Mouse (Mus musculus): ENCODE measurements around the gene Ssr4.
"Not testable (repeated sequence)": the region's sequence is repeated elsewhere in the genome, so short reads cannot be mapped to it uniquely, and the experiment has no call there.

The Ssr4 gene

DNA sequence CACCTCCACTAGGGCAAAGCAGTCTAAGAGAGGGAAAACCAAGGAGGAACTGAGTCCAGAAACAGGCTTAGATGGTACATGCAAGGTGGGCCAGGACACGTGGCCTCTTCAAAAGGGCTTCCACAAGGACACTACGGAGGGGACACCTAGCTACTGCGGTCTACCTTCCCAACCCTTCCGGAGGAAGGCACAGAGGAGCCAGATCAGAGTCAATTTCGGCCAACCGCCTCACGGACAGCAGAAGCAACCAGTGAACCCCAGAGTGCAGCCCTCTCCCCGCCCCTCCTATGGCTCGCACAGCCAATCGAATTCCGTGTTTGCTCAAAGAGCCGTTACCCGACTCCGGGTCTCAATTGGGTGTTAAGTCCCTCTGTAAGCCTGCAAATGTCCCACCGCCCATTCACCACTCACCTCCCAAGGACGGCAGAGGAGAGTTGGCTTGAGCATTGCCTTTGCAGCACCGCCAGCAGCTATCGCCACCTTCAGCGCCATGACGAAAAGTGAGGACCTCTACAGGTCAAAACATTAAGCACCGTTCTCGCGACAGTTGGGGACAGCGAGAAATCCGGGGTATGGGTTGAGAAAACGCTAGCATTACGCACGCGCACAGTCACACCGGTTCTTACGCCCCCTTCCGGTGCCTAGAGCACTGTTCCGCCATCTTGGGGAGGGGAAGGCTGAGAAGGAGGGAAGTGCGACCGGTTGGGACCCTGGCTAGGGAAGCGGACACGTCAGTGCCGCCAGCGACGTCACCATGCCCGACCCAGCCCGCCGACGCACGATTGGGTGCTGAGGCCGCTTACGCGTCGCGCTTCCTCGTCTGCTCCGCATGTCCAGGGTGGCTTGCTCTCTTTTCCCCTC lies at the start of gene Ssr4, which contains the start of gene Idh3g:
Gene Ssr4, plus strand, starts transcription at position 665 of the 861 bp plus-strand sequence.
Gene Idh3g, minus strand, starts transcription at position 534 of the 861 bp plus-strand sequence.
- DNase-seq: peak; percentile 89

DNA sequence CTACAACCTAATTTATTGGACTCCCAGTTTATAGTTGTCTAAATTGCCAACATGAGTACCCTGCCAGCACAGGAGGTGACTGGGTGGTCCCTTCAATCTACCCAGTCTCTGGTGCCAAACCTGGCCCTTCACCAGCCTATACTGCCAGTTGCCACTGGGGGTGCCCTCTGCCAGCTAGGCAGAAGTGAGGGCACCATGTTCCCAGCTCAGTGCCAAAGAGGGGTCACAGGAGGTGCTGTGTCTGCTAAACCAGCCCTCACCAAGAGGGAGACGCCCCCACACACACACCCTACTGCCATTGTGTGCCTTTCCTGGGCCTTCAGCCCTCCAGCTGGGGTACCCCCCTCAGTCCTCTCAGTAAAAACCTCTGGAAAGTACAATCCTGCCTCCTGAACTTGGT lies 48.7 kb upstream of the Ssr4 start:
- no peak for DNase-seq

DNA sequence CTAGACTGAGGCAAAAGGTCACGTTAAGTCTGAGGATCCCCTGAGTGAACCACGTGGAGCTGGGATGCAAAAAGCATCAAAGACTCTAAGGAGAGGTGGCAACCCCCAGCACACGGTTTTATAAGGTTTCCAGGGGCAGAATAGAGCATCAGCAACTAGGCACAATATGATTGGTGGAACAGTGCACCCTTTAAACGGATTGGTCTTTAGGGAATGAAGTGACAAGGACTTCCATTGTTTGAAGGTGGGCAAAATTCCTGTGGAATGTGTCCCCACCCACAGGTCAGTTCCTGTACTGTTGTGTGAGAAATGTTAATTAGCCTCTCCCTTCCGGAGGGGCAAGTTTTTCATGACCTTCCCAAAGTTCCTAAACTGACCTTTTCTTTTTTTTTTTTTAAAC lies 47.7 kb upstream of the Ssr4 start:
- no peak for DNase-seq

DNA sequence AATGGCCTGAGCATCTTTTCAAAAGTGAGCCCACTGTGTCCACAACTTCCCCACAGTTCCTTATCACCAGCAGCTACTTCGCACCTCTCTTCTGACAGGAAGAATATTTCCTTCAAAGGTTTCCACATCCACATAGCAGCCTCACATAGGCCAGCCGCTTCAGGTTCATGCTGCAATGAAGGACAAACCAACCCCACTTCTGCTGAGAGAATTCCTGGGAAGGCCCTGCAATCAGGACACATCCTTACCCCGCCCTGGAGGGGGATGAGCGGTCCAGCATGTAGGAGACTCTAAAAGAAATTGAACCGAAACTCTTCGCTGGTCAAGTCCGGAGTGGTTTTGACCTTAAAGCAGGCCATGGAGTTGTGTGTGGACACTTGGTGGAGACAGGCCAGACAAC lies 47.0 kb upstream of the Ssr4 start:
- DNase-seq: not testable (repeated sequence)

DNA sequence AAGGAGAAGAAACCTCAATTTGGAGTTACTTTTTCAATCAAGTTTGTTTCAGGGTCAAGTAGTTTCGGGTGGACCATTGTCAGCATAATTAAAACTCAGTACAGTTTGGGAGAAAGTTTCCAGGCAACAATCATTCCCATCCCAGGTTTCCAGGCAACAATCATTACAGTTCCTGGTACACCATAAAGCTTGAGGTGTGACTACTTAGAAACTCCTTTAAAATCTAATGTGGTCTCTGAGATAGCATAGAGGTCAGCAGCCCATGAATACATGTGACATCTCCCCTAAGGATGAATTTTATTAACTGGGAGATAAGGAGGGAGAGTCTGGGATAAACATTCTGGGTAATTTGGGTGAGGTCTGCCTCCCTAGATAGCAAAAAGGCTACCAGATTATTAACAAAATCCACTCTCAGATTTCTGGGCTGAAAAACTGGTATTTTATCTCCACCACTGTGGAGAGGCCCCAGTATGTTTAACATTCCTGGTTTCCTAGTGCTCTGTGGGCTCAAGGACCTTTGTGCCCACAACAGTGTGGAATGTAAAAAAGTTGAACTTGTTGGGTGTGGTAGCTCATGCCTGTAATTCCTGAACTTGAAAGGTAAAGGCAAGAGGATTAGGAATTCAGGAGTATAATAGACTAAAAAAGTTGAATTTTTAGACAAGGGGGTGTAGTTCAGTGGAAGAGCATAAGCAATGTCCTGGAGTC lies 41.9 kb upstream of the Ssr4 start:
- no peak for DNase-seq

DNA sequence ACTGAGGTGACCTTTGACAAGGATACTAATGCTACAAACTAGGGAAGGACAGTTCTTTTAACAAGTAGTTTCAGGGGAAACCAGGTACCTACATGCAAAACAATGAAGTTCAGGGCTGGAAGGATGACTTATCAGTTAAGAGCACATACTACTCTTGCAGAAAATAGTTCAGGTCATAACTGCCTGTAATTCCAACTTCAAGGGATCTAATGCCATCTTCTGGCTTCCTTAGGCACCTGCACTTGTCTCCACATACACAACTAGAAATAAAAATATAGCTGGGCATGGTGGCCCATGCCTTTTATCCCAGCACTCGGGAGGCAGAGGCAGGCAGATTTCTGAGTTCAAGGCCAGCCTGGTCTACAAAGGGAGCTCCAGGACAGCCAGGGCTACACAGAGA lies 37.9 kb upstream of the Ssr4 start:
- no peak for DNase-seq

DNA sequence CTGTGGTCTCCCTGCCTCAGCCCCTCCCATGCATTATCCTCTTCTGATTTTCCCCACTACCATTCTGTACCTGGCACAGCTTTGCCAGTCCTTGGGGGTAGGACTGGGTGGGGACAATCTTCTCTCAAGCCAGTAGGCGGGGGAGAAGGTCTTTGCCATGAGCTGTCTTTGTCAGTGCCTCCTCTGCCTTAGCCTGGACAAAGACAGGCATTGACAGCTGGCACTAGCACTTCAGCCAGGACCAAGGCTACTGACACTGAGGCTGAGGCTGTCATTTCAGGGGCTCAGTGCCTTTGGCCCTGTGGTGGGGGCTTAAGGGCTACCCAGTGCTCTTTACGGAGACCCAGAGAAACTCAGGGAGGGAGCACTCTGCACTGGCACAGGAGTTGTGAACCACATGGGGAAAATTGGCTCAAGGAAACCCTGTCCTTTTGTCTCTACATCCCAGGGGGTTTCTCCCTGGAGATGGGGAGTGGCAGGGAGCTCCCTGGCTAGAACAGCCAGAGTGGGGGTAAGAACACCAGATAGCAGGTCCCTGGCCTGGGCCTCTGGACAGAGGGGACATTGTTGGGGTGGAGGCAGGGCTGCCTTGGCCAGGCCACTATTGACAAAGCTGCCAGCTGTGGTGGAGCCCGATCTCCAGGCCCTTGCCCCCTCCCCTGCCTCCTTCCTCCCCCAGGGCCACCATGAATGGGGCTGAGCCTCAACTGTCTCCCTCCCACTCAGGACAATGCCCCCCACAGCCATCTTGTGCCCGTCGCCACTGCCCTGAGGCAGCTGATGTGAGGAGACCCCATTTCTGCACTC lies 30.3 kb upstream of the Ssr4 start, which contains the start of gene Plxnb3:
Gene Plxnb3, plus strand, starts transcription at position 757 of the 807 bp plus-strand sequence.
- no peak for DNase-seq

DNA sequence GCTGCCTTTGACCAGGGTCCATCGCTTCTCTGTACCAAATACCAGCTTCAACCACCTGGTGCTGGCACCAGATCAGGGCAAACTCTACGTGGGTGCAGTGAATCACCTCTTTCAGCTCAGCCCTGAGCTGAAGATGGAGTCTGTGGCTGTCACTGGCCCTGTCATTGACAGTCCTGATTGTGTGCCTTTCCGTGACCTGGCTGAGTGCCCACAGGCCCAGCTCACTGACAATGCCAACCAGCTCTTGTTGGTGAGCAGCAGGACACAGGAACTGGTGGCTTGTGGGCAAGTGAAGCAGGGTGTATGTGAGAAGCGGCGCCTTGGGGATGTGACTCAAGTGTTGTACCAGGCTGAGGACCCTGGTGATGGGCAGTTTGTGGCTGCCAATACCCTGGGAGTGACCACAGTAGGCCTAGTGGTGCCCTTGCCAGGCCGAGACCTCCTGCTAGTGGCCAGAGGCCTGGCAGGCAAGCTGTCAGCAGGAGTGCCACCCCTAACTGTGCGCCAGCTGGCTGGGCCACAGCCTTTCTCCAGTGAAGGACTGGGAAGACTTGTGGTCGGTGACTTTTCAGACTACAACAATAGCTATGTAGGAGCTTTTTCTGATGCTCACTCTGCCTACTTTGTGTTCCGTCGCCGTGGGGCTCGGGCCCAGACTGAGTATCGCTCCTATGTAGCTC lies 28.1 kb upstream of the Ssr4 start:
- peak; percentile 57 for DNase-seq

DNA sequence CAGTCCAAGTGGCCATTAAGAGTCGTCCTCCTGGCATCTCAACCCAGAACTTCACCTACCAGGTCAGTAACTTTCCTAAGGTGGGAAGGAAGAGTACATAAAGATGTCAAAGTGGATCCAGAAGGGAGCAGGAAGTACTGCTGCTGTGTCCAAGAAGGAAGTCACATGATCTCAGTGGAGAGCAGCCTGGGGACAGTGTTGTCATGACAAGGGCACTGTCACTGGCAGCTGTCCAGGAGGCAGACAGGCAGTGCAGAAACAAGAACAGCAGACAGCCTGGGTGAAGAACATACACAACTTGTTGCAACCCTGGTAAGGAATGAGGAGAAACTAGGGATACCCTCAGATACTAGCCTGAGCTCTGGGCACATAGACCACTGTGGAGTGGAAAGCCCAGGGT lies 21.5 kb upstream of the Ssr4 start:
- DNase-seq: no peak

DNA sequence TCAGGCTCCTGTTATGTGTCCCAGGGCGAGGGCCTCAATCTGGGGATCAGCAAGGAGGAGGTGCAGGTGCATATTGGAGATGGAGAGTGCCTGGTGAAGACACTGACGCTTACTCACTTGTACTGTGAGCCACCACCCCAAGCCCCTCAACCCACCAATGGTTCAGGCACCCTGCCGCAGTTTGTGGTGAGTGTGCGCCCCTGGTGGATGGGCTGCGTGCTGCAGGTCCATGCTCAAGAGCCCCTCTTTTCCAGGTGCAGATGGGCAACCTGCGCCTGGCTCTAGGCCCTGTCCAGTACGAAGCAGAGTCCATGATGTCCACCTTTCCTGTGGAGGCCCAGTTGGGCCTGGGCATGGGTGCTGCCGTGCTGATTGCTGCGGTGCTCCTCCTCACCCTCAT lies 19.6 kb upstream of the Ssr4 start:
- no peak for DNase-seq

DNA sequence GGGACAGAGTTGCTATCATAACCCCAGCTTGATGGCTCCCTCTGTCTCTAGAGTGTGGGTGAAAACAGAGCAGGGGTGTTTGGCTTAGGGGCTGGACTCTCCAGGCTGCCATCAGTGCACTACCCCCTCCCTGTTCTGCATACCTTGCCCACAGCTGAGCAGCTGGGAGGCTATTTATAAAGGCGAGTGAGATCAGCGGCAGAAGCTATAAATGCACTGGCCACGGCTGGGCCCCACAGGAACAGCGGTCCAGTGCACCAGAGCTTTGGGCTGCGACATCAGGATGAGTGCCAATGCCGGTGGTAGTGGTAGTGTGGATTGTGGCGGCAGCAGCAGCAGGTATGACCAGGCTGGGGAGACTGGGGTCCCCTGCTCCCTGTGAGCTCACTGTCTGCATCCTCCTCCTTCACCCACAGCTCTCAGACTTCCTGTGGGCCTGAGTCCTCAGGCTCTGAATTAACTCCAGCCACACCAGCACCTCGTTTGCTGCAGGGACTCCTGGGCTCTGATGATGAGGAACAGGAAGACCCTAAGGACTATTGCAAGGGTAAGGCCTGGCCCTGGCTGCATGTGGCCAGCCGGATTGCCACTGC lies 12.6 kb upstream of the Ssr4 start, which contains the start of gene Srpk3:
Gene Srpk3, plus strand, starts transcription at position 238 of the 593 bp plus-strand sequence.
- DNase-seq: no peak

DNA sequence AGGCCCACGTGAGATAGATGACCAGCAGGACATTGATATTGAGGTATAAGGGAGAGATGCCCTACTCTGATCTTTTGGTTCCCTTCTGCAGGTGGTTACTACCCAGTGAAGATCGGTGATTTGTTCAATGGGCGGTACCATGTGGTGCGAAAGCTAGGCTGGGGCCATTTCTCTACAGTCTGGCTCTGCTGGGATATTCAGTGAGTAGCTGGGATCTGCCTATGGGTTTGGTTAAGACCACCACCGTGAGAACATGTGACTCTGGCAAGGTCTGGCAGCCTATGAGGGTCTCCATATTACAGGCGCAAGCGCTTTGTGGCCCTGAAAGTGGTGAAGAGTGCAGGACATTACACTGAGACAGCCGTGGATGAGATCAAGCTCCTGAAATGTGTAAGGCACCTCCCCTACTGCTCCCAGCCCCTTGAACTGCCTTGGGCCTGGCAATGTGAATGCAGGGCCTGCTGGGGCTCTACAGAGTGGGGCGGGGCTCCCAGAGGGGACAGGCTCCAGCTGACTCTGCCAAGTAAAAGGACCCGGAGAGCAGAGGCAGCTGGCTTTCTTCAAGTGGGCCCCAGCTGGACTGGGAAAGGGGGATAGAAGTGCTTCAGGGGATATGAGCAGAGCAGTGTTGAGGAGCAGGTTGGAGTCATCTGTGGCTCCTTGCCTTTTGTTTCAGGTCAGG lies 11.9 kb upstream of the Ssr4 start:
- DNase-seq: no peak

DNA sequence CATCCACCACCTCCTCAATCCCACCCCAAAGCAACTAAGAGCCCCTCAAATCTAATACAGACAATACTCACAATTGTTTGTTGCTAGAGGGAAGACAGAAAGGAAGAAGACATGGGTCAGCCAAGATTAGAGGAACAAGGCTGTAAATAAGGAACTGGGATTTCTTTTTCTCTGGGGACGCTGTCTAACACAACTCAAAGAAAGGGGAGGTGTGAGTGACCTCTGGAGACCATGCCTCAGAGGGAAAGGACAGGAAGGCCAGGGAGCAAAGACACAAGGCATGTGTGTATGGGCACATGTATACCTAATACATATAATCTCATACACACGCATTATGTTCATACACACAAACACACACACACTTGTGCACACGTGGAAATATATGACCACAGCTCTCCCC lies 4.6 kb upstream of the Ssr4 start:
- DNase-seq: no peak

DNA sequence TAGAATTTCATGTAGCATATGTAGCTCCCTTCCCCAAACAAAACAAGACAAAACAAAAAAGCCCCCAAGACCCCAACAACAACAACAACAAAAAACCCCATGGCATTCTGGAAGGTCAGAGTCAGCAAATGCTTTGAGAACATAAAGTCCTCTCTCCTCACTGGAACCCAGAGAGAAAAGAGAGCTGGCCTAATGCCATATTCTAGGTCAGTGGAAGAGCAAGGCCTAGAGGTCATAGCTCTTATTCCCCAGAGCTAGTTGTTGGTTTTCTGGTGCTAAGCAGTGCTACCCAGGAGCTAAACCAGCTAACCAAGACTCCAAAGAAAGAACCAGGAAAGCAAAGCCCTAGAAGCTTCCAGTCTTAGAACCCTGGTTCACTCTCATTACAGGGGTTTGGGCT lies 1.2 kb upstream of the Ssr4 start:
- DNase-seq: no peak

DNA sequence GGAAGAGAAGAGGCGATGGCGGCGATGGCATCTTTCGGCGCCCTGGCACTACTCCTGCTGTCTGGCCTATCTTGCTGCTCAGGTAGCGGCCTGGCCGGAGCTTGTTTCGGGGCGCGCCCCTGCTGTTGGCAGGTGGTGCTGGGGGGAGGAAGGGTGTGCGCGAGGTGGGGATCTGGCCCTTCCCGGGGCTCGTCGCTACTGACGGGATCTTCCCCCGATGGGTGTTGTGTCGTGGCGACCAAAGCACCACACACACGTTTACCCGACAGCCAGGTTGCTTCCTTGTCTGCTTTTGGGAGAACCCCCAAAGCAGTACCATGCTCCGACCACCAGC lies 364 bp downstream of the Ssr4 start:
- no peak for DNase-seq

DNA sequence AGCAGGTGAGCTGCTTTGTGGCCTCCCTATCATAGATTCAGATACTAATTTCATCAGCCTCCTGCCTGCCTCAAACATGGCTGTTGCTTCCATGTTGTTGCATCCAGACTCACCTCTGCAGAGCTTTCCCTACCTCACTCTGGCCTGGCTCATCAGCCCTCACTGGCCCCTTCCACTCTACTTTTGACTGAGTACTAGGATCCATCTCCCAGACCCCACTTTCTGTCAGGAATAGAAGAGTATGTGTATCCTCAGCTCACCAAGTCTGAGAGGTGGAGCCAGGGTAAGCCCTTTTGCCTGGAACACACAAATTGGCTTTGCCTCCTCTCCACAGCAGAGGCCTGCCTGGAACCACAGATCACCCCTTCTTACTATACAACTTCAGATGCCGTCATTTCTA lies 1.7 kb downstream of the Ssr4 start:
- DNase-seq: no peak

DNA sequence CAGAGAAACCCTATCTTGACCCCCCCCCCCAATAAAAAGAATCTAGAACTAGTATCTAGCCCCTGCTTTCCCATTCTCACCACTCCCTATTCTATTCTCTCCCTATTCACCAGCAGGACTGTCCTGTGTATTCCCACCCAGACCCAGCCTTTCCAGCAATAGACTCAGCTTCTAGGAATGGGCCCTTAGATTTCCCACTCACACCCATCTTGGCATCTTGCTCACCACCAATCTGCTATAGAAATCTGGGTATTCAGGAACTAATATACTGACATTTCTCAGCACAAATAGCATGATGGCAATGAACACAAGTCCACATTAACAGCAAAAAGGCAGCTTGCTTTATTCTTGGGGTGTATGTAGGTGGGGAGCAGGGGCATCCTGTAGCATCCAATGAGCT lies 6.2 kb downstream of the Ssr4 start:
- no peak for DNase-seq

DNA sequence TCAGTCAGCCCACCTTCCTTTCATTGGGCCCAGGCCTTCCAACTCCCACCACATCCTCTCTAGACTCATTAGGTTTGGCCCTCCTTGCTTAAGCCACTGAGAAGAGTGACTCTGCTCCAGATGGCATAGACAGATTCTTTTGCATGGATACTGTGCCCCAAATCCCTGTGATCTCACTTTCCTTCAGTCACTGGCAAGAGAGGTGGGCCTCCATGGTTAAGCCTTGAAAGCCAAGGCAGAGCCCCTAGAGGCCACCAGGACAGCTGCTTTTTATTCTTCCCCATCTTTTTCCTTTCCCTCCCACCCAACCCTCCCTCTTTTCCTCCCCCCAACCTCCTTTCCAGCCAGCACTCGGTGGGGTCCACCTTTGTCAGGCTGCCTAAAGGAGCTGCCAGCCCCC lies 6.7 kb downstream of the Ssr4 start:
- DNase-seq: no peak

DNA sequence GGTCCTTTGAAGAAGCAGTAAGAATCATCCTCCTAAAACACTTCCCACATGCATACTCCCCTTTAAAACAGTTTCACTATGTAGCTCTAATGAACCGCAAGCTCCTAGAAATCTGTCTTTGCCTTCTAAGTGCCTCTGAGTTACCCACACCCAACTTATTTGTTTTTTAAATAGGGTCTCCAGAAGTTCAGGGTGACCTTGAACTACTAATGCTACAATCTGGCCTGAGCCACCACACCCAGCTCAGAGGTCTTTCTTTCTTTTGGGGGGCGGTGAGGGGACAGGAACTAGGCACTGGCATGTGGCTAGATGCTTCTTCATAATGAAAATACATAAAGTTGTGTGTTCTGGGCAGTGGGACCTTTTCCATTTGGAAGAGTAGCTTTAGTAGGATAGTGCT lies 10.7 kb downstream of the Ssr4 start:
- no peak for DNase-seq

DNA sequence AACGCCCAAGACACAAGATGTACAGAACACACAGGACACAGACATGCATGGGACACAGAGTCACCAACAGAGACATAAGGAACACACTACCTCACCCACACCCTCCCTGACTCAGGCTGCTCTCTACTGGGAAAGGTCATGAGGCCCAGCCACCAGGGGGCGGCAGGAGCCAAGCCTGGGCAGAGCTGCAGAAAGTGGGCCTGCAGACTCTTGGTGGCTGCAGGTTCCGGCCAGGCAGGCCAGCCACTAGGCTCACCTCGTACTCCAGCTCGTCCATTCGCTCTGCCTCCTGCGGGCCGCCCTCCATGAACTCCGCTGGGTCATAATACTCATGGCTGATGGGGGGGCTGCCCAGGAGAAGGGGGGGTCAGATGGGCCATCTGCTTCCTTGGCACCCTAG lies 11.7 kb downstream of the Ssr4 start:
- peak; percentile 79 for DNase-seq

DNA sequence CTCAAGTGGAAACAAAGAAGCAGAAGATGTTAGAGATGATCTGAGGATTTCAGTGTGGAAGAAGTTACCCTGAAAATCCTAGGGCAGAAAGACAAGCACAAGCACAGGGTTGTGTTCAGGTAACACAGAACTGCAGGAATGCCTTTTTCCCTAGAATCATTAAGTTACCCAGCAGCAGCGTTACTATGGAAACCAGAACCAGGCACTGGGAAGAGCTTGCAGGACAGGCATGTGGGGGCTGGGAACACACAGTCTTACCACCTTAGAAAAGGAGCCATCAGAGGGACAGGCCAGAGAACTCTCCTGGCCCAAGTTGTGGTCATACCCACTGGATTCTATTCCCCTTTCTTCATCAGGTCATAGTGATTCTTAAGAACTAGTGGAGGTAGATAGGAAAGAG lies 19.0 kb downstream of the Ssr4 start:
- DNase-seq: no peak

DNA sequence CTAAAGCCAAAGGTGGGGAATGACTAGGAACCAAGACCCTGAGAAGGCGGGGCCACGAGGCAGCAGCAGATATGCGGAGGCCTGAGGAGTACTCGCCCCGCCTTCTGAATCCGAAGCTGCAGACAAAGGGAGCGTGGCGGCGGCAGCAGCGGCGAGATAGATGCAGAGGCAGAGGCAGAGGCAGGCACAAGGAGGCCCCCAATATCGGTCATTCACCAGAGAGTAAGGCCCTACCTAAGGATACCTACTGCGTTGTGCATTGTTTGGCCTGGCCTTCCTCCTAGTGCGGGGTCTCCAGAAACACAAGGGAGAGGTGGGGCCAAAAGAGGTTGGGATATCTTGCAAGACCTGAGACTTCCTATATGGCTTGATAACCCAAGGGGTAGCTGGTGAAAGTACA lies 28.2 kb downstream of the Ssr4 start:
- no peak for DNase-seq
